Mouse (Mus musculus) cerebellum, adult 8-10 months (tissue): ENCODE data around the gene Cdc6.

ENCODE experiments used
- DNase-seq: peaks from one replicate; pipeline ENCODE4 v3.0.0; 2022

Cdc6 gene

DNA sequence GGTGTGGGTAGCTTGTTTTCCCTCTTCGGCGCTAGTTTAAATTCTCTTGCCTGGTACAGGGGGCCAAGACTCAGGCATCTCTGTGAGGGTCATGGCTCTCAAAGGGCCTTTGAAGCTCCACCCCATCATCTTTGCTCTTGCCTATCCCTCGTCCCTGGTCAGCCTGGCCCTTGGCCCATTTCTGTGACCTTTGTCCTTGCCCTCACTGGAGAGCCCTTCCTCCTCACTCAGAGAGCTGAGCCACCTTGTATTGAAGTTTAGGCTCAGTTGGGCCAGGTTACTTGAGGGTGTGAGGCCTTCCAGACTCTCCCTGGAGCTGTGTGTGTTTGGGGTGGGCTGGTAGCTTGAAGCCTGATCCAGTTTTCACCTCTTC is 38.0 kb downstream of the Cdc6 start:
- DNase-seq: no peak

DNA sequence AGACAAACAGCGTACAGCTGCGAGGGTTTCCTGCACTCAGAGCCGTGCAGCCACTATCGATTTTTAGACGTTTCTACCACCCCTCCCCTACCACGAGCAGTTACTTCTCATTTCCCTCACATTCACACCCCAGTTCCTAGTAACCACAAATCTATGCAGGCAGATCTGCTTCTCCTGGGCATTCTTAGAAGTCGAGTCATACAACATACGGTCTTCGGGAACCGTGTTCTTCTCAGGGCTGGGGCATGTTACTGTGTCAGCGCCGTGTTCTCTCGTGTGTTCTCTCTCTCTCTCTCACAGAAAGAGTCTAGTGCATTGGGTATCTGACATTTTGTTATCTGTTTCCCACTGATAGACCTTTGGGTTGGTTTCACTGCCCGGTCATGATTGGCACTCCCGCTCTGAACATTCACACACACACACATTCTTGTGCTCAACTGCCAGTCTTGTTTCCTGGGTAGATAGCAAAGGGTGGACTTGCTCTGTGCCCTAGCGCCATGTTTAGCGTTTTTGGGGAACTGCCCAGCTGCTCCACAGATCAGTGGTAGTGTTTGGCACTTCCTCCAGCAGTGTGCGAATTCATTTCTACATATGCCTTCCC is 40.5 kb downstream of the Cdc6 start:
- no peak for DNase-seq

DNA sequence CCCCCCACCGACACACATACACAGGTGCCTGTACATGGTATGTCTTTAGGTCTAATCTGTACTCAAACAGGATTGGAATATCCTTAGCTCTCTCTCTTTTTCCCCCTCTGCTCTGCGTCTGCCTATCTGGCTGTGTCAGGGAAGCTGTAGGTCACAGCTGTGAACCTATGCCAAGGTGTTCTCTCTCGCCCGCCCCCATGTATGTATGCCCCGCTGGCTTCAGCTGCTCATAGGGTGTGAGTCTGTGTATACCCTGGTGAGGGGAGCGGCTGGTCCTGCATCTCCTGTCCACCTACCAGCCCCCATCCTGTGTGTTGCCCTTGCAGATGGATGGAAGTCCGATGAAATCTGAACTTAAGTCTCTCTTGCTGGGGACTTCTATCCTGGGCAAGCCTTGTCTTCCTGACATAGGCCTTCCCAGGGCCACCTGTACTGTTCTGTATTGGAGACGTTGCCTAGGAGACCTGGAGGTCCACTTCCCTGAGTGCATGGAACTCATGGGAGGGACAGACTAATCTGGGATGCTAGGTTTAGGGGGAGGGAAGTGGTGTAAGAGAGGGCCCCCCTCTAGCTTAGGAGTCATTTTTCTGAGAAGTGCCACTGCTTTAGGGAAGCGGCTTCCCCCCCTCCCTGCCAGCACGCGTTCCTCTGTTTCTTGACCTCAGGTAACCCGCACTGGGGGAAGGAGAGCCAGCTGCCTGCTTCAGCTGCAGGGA is 41.8 kb downstream of the Cdc6 start:
- DNase-seq: no peak

DNA sequence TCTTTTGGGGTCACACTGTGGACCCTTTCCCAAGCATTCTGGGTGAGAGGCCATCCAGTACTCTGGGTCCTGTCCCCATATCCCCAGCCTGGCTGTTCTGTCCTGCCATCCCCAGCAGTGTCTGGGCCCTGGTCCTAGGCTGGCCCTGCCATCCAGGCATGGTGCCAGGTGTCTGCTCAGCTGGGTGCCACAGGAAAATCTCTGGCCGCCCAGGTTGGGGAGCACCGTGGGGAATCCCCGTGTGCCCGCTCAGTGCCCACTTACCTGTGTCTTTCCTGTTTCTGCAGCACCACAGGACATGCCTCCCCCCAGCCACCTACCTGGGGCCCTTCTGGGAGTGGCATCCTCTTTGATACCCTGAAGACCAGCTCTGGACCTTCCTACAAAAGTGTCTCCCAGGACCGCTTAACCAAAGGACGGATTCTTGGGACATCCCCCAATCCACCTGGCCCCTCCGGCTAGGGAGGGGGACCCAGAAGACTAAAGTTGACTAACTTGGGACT is 42.4 kb downstream of the Cdc6 start:
- peak; percentile 69 for DNase-seq

DNA sequence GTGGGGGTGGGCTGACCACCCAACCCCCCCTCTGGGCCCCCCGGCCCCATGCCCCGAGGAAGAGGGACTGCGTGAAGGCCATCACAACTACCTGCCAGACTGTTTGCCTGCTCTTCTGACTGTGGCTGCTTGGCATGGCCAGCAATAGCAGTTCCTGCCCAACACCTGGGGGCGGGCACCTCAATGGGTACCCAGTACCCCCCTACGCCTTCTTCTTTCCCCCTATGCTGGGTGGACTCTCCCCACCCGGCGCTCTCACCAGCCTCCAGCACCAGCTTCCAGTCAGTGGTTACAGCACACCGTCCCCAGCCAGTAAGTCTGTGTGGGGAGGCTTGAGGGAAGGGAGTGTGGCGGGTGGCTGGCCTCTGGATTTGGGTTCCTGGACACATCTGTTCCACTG is 42.9 kb downstream of the Cdc6 start:
- DNase-seq: no peak

DNA sequence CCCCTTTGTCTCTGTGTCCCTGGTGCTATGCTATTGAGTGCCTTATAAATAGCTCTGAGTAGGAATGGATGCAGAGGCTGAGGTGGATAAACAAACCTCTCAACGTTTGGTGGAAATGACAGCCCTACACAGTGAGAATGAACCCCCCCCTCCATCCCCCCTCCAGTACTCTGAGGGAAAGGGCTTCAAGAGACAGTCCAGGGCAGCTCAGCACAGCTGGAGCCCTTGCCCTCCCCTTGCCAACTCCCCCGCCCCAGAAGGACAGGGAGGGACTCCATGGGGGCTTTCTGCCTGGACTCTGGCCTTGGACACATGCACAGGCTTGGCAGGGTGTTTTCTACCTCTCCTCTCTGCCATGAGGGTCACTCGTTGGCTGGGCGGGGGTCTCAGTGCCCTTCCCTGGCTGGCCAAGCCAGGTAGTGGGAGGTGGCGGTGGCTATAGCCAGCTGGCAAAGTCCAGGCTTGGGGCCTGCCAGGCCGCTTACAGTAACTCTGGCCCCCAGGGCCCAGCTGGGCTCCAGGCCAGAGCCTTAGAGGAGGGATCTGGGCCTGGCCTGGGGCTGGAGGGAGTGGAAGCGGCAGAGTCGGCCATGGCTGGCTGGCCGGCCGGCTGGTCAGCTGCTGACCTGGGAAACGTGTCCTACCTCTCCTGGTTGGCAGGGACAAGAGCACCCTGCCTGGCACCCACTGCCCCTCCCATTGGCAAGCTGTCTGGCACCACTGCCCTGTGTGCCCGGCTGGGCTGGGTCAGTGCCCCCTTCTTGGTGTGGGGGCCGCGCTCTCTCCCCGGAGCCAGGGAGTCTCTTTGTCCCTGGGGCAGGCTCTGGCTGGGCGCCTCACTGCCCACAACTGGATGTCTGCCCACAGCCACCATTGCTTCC is 43.7 kb downstream of the Cdc6 start:
- DNase-seq: peak; percentile 75

DNA sequence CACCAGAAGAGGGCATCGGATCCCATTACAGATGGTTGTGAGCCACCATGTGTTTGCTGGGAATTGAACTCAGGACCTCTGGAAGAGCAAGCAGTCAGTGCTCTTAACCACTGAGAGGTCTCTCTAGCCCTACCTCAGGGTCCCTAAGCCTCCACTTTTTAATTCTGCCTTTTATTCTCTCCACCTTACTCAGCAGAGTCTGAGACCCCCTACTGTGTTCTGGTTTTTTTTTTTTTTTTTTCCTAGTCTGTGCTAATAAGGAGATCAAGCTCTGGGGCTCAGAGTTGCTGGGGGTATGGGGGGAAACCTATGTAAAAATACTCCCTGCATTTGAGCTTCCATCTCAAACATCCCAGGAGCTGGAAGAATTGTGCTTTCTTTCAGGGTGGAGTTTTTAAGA is 44.5 kb downstream of the Cdc6 start:
- DNase-seq: no peak

DNA sequence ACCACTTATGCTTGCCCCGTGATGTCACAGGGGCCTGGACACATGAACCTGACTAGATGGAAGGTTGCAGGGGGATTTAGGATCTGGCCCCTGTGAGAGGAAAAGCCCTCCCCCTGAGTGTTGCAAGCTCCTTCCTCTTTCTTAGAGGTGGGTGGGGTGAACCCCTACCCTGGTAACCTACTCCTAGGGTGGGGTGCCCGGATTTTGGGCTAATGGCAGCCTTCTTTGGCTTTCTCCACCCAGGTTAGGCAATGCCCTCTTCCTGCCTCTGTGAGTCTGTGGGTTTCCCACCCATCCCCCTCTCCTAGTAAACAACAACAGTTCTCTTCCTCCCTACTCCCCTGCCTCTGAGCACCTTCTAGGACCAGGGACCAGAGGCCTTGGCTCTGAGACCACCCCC is 45.1 kb downstream of the Cdc6 start:
- no peak for DNase-seq

DNA sequence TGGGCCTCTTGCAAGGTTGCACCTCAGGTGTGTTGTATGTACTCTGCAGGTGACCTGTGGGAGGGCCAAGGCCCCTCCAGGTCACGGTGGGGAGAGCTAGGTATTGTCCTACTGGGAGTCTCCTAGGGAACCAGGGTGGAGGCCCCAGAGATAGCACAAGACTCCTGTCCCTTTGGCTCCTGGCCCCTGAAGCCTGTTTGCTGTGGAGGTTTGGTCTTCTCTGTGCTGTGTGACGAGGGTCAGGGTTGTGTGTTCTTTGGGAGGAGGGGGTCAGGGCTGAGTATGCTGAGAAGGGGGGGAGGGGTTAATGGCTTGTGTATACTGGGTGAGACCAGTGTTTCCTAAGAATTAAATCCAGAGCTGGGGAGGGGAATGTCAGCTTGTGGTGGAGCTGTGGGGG is 45.8 kb downstream of the Cdc6 start:
- DNase-seq: no peak

DNA sequence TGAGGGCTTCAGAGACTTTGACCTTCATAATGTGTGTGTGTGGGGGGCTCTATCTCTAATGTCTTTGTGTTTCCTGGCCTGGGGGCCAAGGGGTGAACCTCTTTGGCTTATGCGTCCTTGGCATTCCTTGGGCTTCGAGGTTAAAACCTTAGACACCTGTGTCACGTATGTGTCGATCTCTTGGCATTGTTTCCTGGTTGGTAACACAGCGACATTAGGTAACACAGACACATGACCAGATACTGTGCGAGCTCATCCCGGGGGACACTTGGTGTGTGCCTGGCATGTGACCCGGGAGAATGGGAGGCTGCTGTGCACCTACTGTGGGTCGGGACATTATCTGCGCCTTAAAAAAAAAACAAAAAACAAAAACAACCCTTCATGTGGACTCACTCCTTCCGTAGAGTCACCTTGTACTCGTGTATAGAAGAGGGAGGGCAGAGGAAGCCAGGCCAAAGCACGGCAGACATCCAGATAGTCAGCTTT is 46.3 kb downstream of the Cdc6 start:
- no peak for DNase-seq

DNA sequence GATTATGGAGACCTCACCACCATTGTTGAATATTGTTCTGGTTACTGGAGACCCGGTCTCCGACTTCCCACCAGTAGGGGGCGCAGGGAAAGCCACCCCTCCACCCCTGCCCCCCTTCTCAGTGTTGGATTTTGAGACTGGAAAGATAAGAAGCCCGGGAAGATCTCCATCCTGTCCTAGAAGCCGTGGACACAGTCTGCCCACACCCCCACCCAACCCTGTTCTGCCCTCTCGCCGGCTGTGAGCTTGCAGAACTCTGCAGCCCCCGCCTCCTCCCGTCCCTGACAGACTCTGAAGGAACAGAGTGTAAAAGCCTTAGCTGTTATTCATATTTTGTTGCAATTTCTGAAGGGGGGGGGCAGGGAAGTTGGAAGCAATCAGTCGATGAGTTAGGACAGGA is 46.8 kb downstream of the Cdc6 start:
- DNase-seq: no peak

DNA sequence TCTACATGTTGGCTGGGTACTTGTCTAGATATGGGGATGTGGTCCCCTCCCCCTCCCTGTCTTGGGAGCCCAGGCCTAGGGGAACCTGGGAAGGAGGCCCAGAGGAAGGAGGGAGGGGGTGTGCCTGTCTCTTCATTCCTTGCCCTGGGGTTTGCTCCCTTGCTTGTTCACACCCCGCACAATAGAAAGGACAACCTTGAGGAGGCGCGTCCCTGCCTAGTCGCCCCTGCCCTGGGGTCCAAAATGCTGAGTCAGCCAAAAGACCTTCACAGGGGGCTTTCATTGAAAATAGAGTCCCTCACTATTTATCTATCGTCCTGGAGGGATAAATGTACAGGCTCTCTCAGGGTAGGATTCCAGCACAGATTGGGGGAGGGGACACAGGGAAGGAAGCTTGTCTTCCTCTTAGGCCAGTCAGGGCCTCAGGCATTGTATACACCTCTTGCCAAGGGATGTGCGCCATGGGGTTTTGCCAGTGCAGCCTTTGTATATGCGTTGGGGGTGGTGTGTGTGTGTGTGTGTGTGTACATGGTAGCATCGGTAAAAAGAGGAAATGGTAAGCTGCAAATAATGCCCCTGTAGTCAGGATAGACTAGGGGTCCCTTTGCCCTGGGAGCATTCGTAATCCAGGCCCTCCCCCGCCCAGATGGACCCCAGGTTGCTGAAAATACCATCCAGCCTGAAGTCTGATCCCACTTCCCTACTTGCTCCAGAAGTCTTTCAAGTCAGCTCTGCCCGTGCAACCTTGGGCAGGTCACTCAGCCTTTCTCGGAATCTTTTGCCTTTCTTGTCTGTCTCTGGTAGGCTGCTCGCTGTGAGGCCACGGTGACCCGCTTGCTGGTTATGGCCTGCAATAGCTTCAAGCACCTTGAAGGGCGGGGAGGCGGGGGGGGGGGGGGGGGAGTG is 47.5 kb downstream of the Cdc6 start:
- DNase-seq: no peak

DNA sequence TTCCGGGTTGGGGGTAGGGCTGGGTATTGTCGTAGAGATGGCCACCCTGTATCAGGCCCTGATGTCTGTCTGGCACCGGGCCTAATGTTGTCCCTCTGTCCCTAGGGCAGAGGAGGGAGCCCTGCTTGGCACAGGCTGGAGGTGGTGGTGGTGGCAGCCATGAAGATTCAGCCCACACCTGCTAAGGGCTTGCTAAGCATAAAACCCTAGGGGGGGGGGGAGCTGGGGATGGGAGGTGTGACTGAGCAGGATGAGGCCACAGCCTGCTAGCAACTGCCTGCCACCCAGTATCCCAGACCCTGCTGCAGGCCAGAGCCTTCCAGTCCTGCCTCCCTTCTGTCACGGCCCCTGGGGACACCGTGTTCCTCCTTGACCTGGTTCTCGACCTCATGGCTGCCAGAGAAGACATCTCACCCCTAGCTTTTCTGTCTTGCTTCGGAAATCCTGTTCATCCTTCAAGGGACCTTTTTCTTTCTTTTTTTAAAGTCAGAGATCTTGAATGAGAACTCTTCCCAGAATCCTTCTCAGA is 48.2 kb downstream of the Cdc6 start:
- DNase-seq: no peak

DNA sequence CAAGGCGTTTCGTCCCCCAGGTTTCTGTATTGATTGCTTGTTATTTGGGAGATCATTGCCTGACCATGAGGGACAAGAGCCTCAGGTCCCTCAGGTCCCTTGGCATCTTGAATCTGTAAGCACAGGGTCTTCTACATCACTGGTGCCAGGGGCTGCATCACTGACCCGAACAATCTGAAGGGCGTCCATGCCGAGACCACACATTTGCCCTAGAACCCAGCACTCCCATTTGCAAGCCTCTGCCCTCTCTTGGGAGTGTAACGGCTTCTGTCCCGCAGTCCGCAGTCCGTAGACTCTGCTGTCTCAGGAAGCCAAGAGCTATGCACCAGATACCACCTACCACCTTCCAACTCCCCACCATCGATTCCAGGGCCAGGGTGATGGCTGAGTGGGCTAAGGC is 48.7 kb downstream of the Cdc6 start:
- DNase-seq: no peak

DNA sequence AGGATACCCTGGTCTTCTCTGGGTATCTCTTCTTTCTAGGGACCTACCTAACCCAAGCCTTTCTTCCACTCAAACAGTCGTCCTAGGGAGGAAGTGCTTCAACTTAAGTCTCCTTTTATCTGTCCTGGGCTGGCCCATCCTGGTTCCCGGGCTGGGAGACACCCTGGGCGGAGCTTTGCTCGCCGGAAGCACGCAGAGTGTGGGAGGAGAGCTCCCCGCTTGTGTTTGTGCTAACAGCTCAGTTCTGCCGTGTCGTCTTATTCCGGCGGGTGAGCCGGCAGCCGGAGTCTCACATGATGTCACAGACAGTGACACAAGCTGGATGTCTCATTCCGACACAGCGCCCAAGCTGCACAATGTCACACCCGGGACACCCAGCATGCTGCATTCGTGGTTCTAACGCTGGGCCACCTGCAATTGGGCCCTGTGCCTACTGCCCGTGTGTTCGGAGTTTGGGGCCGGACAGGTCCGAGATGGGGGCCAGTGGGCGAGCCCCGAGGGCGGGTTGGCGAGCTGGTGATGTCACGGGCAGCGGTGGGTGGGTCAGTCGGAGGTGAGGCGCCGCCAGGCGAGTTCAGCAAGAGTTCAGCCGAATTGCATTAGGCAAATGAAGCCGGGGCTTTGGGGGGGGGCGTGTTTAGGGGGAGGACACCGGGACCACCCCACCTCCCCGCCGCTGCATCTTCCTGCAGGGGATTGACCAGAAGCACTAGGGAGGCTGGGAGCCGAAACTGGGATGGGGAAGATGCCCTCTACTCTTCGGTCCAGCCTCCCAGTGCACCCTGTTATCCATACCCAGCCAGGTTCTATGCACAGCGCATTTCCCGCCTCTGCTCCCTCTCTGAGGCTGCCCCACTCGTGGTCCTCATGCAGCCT is 52.1 kb downstream of the Cdc6 start:
- DNase-seq: no peak

DNA sequence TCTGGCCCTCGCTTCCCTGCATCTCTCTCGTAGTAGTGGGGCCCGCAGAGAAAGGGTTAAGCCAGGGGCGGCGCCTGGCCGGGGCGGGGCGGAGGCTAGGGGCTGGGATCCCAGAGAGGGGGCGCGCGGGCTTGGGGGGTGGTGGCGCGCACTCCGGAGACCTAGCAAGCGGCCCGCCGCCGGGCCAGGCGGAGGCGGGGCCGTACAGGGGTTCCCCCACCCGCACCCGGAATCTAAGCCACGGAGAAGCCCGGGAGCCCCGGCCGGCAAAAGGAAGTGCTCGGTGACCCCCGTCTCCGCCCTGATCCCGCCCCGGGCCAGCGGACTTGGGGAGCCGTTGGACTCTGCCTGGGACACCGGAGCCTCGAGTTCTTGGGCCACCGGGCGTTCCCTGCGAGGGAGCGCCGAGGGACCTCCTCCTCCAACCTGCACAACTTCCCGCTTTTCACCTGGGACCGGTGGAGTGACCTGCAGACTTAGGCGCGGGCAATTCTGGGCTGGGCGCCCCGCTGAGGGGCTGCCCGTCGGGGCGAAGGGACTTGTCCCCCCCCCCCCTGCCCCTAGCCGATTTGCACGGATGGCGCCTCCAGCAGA is 52.8 kb downstream of the Cdc6 start:
- peak; percentile 34 for DNase-seq

DNA sequence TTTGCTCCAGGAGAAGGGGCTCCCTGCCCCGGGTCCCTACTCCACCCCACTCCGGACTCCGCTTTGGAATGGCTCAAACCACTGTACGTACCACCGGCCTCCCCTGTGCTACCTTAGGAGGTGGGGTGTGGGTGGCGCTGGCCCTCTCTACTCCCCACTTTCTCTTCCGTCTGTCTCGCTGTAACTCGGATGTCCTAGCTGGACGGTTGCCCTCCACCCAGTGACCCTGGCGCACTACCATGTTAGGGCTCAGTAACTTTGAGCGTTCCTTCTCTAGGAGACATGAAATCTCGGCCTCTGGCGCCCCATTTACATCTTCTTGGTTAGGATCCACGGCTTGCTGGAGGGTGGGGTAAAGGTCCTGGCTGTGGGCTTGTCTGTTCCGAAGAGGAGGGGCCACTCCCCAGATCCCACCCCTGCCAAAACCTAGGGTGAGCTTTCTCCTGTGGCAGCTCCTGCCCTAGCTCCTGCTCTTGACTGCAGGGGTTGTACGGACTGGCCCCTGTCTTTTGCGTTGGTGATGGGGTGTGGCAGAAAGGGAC is 53.5 kb downstream of the Cdc6 start:
- DNase-seq: peak; percentile 34

DNA sequence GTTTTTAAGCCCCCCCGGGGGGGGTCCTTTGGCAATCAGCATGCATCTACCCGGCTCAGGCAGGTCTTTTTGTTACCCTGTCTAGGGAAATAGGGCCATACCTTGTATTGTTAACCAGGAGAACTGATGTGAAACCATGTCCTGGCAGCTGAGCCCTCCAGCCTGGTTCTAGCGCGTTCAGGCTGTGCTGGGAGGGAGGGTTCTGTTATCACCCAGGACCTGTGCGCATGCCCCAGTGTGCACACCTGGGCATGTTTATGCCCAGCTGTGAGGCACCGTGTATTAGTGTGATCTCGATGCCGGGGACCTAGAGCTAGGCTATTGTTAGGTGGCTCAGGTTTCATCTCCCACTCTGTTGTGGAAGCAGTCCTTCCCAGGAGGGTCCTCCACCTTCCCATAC is 54.2 kb downstream of the Cdc6 start:
- DNase-seq: peak; percentile 18

DNA sequence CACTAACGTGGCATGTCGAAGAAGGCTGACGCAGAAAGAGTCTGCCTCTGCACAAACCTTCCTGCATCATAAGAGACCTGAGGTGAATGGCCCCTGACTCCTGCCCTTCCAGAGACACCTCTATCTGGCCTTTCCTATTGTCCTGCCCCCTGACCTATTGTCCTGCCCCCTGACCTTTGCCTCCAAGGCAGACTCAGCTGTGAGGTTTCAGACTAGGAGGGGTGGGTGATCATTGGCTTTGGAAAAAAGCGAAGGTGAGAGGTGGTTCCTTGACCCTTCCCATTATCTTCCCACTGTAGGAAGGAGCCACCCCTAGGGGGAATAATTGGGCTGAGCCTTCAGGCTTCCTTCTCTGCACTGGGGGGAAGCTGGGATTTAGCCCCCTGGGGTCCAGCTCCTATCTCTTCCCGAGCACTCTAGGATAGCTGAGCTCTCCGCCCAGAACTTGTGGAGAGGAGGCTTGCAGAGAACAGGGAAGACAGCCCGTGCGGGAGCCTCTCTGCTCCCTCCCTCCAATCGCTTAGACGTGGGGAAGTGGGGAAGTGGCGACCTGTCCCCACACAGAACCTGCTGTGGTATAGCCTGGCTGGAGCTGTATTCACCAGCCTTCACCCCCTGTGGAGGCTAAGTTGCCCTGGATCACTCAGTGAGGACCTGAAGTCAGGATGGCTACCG is 55.0 kb downstream of the Cdc6 start:
- no peak for DNase-seq
